Mouse (Mus musculus): ENCODE measurements at regions not wholly inside any gene's neighbourhood (a gene's known extent, or its start where the extent isn't known, plus 50 kb on each side); places are given as distances from the start of the nearest gene placed in this dataset.

DNA sequence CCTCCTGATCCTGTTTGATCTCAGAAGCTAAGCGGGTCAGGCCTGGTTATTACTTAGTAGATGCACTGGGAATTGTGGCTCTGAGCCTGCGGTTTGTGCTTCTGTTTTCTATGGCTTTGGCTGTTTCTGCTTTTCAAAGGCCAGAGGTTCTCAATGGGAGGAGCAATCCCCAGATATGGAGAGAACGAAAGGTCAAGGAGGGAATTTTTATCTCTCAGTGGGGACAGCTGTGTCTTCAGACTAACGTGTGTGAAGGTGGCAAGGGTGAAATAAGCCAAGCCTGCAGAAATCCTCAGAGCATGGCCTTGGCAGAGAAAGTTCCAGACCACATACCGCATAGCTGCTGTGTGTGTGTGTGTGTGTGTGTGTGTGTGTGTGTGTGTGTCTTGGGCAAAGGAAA, 375.0 kb upstream of the Fam19a5 start:
- TF ChIP-seq POLR2A (IDR thresholded peaks at IDR 0.05; ENCODE audit: insufficient read depth, low read depth, low read length) = no peak
- no peak for TF ChIP-seq CTCF (IDR thresholded peaks at IDR 0.05; ENCODE audit: insufficient read depth, low read depth, low read length)
